Mouse (Mus musculus) myocyte (in vitro differentiated cells): Measurements from ENCODE around the gene Fxyd1. TPM values are rescaled to one million over a fixed set of nuclear protein-coding genes. Genes with fewer than 3 reads are reported as not detected.

ENCODE experiments used
- H3K27me3 ChIP-seq: one replicate; pipeline ENCODE4 v1.6.1; 2011; ENCODE audit not compliant: control insufficient read depth, insufficient read depth, insufficient read length
- H3K36me3 ChIP-seq: one replicate; pipeline ENCODE4 v1.6.1; 2011; ENCODE audit not compliant: control insufficient read depth, insufficient read depth
- H3K4me2 ChIP-seq: one replicate; pipeline ENCODE4 v1.6.1; 2011; ENCODE audit warnings: low read depth, control low read depth
- H3K4me3 ChIP-seq: one replicate; pipeline ENCODE4 v1.5.1; 2011; ENCODE audit warnings: mild to moderate bottlenecking, control low read depth, moderate library complexity
- H3K79me2 ChIP-seq: one replicate; pipeline ENCODE4 v1.6.1; 2011; ENCODE audit not compliant: control insufficient read depth, insufficient read depth
- H3ac ChIP-seq: one replicate; pipeline ENCODE4 v1.6.1; 2011; ENCODE audit not compliant: control insufficient read depth, insufficient read length
- CEBPB ChIP-seq: IDR thresholded peaks from 2 replicates; pipeline ENCODE4 v1.6.1; 2011; ENCODE audit warnings: mild to moderate bottlenecking, moderate library complexity; ENCODE audit not compliant: poor library complexity, insufficient read depth, severe bottlenecking
- E2F4 ChIP-seq: IDR thresholded peaks from one replicate; pipeline ENCODE4 v1.6.1; 2011; ENCODE audit warnings: mild to moderate bottlenecking, control low read depth, moderate library complexity; ENCODE audit not compliant: insufficient read depth
- MAX ChIP-seq: IDR thresholded peaks from one replicate; pipeline ENCODE4 v1.6.1; 2011; ENCODE audit warnings: low read depth, mild to moderate bottlenecking, control low read depth
- MYOD1 ChIP-seq, 3 experiments: IDR thresholded peaks; one replicate each; pipeline ENCODE4 v1.6.1; 2011; ENCODE audit warnings: control low read depth in 2 of 3, low read depth in 2 of 3, mild to moderate bottlenecking in 2 of 3, moderate library complexity in 1 of 3; ENCODE audit not compliant: insufficient read length in 2 of 3, control insufficient read depth in 1 of 3
- MYOG ChIP-seq, 3 experiments: IDR thresholded peaks; one replicate each; pipeline ENCODE4 v1.6.1; 2011; ENCODE audit warnings: control low read depth in 2 of 3, low read depth in 2 of 3, mild to moderate bottlenecking in 2 of 3; ENCODE audit not compliant: insufficient read length in 2 of 3, control insufficient read depth in 1 of 3, insufficient read depth in 1 of 3
- POLR2A ChIP-seq: IDR thresholded peaks from one replicate; pipeline ENCODE4 v1.6.1; 2011; ENCODE audit warnings: low read depth, mild to moderate bottlenecking, control low read depth, moderate library complexity; ENCODE audit not compliant: insufficient read length
- POLR2AphosphoS2 ChIP-seq: IDR thresholded peaks from one replicate; pipeline ENCODE4 v1.6.1; 2011; ENCODE audit warnings: low read depth, control low read depth; ENCODE audit not compliant: insufficient read length
- REST ChIP-seq: IDR thresholded peaks from one replicate; pipeline ENCODE4 v1.6.1; 2011; ENCODE audit warnings: mild to moderate bottlenecking, control low read depth, moderate library complexity; ENCODE audit not compliant: insufficient read depth, insufficient read length
- SRF ChIP-seq: IDR thresholded peaks from one replicate; pipeline ENCODE4 v1.6.1; 2011; ENCODE audit warnings: low read depth; ENCODE audit not compliant: control insufficient read depth, insufficient read length
- TCF12 ChIP-seq: IDR thresholded peaks from one replicate; pipeline ENCODE4 v1.6.1; 2011; ENCODE audit warnings: mild to moderate bottlenecking, control low read depth; ENCODE audit not compliant: poor library complexity, insufficient read depth, severe bottlenecking
- TCF3 ChIP-seq: IDR thresholded peaks from one replicate; pipeline ENCODE4 v1.6.1; 2011; ENCODE audit warnings: low read depth, control low read depth; ENCODE audit not compliant: insufficient read length
- USF1 ChIP-seq: IDR thresholded peaks from one replicate; pipeline ENCODE4 v1.6.1; 2011; ENCODE audit warnings: low read depth, mild to moderate bottlenecking, control low read depth, moderate library complexity
- polyA plus RNA-seq: library from polyadenylated mRNA; unstranded; fragments of >200 nt; fragmentation: generic; extraction: Trizol; gene quantifications from one replicate; pipeline ENCODE4 v1.2.1, GENCODE M21; 2012; ENCODE audit warnings: missing spikeins

Gene Fxyd1
- polyA plus RNA-seq, 1 experiment = 8.4 TPM

- Histone ChIP-seq H3K4me2 (peak overlapping the region; percentile 74), H3K4me3 (peak overlapping the region; percentile 20), H3ac (peak overlapping the region; percentile 14), H3K36me3 (no peaks in the 10 kb centered on the region), H3K27me3 (no peaks in the 10 kb centered on the region), H3K79me2 (no peaks in the 10 kb centered on the region)
- no peak for TF ChIP-seq CEBPB
- TF ChIP-seq POLR2A = peak; percentile 27
Measured at GRCm38 (mm10) chr7:31041662-31042315, 15.2 kb downstream of the Fxyd1 start.

GRCm38 (mm10) chr7:31041023-31041407, 16.0 kb downstream of the Fxyd1 start:
- Histone ChIP-seq H3K79me2 (no peaks in the 10 kb centered on the region), H3K27me3 (no peaks in the 10 kb centered on the region), H3ac (peak overlapping the region; percentile 14), H3K4me2 (peak overlapping the region; percentile 74), H3K4me3 (peak overlapping the region; percentile 20), H3K36me3 (no peaks in the 10 kb centered on the region)
- no peak for TF ChIP-seq MYOG (IDR thresholded peaks at IDR 0.05; ENCODE audit: control insufficient read depth in 1 of 3, insufficient read depth in 1 of 3, insufficient read length in 2 of 3, low read depth in 2 of 3)
- no peak for TF ChIP-seq E2F4
- no peak for TF ChIP-seq POLR2AphosphoS2
- no peak for TF ChIP-seq CEBPB
- TF ChIP-seq TCF12 = no peak
- no peak for TF ChIP-seq SRF
- TF ChIP-seq MAX = no peak

GRCm38 (mm10) chr7:31040281-31041022, 16.5 kb downstream of the Fxyd1 start:
- no peak overlapping the region for H3K4me3 ChIP-seq
- no peaks in the 10 kb centered on the region for H3K27me3 ChIP-seq
- H3ac ChIP-seq = no peak overlapping the region
- TF ChIP-seq MAX = no peak
- H3K4me2 ChIP-seq = no peak overlapping the region
- no peaks in the 10 kb centered on the region for H3K79me2 ChIP-seq
- H3K36me3 ChIP-seq = no peaks in the 10 kb centered on the region

- no peaks in the 10 kb centered on the region for H3K79me2 ChIP-seq
- no peak overlapping the region for H3K4me2 ChIP-seq
- TF ChIP-seq POLR2A (no peak), TCF12 (no peak), USF1 (no peak), MYOG (IDR thresholded peaks at IDR 0.05; ENCODE audit: control insufficient read depth in 1 of 3, insufficient read depth in 1 of 3, insufficient read length in 2 of 3, low read depth in 2 of 3) (no peak), SRF (no peak), REST (no peak), E2F4 (no peak), POLR2AphosphoS2 (no peak), TCF3 (no peak), MAX (no peak)
- H3K27me3 ChIP-seq = no peaks in the 10 kb centered on the region
- no peak overlapping the region for H3K4me3 ChIP-seq
- no peak overlapping the region for H3ac ChIP-seq
- H3K36me3 ChIP-seq = no peaks in the 10 kb centered on the region
Measured at GRCm38 (mm10) chr7:31039011-31039410, 18.0 kb downstream of the Fxyd1 start.

- no peak overlapping the region for H3ac ChIP-seq
- H3K36me3 ChIP-seq = no peaks in the 10 kb centered on the region
- no peak overlapping the region for H3K4me2 ChIP-seq
- TF ChIP-seq POLR2AphosphoS2 (no peak), TCF12 (no peak), CEBPB (no peak), MYOG (IDR thresholded peaks at IDR 0.05; ENCODE audit: control insufficient read depth in 1 of 3, insufficient read depth in 1 of 3, insufficient read length in 2 of 3, low read depth in 2 of 3) (no peak), POLR2A (no peak), MYOD1 (IDR thresholded peaks at IDR 0.05; ENCODE audit: control insufficient read depth in 1 of 3, insufficient read length in 2 of 3, low read depth in 2 of 3) (no peak), SRF (no peak), E2F4 (no peak), REST (no peak), MAX (no peak), USF1 (no peak), TCF3 (no peak)
- H3K79me2 ChIP-seq = no peaks in the 10 kb centered on the region
- no peaks in the 10 kb centered on the region for H3K27me3 ChIP-seq
- no peak overlapping the region for H3K4me3 ChIP-seq
Measured at GRCm38 (mm10) chr7:31037675-31038074, 19.3 kb downstream of the Fxyd1 start.
